Mouse (Mus musculus) heart, adult 9 months (tissue): ENCODE data around the gene Iqschfp.

ENCODE experiments used
- DNase-seq, 2 experiments: peaks; one replicate each; pipeline ENCODE4 v3.0.0; 2022; ENCODE audit warnings: low spot score in 2 of 2

Iqschfp gene

DNA sequence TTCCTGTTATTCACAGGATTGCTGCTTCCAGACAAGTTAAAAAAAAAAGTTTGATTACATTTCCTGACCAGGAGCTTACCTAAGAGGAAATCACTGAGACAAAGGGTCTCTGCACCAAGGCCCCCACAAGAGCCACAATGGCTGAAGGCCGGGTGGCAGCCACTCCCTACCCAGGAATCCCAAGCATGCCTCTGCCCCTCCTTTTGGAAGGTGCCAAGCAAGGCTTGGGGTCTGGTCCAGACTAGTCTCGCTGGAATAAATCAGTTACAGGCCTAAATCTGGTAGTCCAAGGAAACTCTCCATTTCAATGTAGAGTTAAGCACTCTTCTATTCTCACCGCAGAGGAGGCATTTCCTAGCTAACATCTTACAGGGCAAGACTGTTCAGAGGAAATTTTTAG is 600.5 kb downstream of the Iqschfp start:
- DNase-seq: peak; percentile 50 to 70

DNA sequence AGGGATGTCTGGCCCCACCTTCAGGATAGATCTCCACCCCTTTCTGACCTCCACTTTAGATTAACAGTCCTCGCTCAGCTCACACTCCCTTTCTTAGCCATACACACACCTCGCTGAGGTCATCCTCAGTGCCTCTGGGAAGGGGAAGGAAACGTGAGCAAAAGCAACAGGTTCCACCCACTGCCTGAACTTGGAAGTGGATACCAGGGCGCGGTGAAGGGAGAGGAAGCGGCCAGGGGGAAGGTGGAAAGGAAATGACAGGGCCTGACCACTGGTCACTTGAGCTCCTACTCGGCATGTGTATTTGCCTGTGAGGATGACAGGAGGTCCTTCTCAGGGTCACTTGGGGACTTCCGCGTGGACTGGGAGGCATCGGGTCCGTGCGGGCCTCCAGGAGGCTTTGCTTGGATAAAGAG is 601.1 kb downstream of the Iqschfp start:
- peak; percentile 82 to 89 for DNase-seq

DNA sequence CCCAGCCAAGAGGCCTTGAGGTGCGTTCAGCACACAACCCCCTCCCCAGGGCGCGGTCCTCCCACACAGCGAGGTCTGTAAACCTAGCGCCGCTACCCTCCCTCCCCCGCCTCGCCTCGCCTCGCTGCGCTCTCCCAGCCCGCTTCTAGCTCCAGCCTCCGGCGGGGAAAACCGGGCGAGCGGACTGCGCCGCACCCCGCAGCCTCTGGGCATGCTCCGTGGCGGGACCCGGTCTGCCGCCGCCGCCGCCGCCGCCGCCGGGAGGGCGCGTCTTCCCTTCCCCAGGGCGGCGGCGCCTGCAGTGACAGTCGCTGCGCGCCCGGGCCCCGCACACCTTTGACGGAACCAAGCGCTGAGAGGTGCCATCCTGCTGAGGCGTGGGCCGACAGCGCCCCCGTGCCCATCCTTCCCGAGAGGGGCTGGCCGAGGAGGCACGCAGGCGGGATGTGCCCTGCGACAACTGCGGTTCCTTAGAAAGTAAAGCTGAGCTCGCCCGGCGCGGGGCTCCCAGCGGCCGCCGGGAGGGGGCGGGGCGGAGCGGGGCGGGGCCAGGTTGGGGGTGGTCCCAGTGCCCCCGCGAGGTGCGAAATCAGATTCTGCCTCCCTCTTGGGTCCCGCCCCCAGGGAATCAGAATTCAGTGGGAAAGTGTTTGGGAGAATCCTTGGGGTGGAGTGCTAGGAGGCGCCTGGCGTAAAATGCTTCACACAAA is 601.7 kb downstream of the Iqschfp start:
- DNase-seq: peak; percentile 80 to 85

- DNase-seq: peak in 1 of 2 experiments; percentile 37
Measured at GRCm38 (mm10) chr3:68494296-68495095, 602.5 kb downstream of the Iqschfp start.

GRCm38 (mm10) chr3:68495096-68495735 is 603.2 kb downstream of the Iqschfp start:
- peak; percentile 59 to 61 for DNase-seq

- DNase-seq: peak; percentile 19 to 21
Measured at GRCm38 (mm10) chr3:68495736-68496242, 603.8 kb downstream of the Iqschfp start.

DNA sequence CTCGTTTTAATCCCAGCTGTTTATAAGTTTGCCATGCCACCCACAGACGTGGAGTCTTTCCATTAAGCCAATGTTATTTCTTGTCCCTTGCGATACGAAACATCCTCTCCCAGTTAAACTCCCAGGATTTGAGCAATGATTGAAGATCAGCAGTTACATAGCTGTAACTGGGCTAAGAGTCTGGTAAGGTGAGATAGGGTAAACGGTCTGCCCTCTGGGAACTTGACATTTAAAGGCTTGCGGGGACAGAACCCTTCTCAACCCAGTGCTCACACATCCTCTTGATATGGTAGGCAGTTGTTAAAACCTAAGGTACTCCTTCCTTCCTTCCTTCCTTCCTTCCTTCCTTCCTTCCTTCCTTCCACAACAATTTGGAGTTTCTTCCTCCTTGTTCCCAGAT is 604.5 kb downstream of the Iqschfp start:
- no peak for DNase-seq

DNA sequence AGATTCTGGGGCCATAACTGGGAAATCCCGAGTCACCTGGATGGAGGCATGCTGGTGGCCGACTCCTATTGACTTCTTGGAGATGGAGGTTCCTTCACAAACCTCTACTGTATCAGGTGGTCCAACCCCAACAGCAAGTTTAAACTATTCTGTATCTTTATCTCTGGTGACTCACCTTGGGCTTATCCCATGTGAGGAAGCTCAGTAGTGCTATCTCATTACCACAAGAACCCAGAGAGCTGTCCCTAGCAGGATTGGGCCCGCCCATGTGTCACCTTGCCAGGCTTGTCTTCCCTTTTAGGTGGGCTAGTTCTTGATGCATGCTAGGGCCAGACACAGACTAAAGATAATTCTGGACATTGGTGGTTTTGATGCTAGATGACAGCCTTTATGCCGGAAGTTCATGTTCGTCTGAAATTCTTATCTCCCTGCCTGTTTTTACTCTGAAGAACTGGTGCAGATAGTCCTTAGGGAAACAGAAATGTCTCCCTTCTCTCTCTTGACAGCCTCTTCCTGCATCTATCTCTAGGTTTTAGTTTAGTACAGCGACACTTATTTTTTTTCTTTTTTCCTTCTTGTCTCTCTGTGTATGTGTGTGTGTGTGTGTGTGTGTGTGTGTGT is 607.6 kb downstream of the Iqschfp start:
- DNase-seq: no peak

DNA sequence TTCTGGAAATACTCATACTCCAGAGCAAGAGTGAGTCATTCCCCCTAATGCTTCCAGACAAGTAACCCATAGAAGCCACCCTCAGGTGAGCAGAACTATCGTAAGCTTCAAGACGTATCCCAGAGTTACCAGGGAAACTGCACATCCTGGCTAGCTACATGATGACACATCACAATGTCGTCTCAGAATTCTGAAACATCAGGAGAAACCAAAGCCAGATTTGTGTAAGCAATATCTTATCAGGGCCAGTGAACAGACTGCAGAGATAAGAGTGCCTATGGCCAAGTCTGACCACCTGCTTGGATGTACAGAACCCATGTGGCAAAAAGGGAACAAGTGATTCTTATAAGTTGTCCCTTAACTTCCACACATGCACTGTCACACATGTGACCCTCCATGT is 612.8 kb downstream of the Iqschfp start:
- DNase-seq: no peak

GRCm38 (mm10) chr3:68506769-68507318 is 614.8 kb downstream of the Iqschfp start:
- peak; percentile 29 to 50 for DNase-seq

DNA sequence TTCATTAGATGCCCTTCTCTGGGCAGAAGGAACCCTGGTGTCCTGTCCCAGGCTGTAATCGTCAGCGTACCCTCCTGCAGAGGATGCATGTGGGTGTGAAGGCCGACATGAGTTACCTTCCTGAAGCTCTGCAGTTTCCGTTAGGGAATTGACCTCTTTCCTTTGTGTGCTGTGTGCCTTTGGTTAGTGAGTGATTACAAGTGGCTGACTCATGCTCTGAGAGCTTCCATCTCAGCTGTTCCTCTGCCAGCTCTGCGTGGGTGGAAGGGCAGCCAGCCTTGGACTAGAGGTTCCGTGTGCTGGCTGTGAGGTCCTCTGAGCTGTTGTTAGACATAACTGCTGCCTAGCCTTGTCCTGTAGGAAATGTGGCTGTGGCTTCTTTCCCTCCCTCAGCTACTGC is 616.6 kb downstream of the Iqschfp start:
- peak; percentile 80 to 85 for DNase-seq

- DNase-seq: no peak
Measured at GRCm38 (mm10) chr3:68510872-68511271, 618.8 kb downstream of the Iqschfp start.

GRCm38 (mm10) chr3:68511744-68512143 is 619.7 kb downstream of the Iqschfp start:
- DNase-seq: no peak

- no peak for DNase-seq
Measured at GRCm38 (mm10) chr3:68512327-68512726, 620.3 kb downstream of the Iqschfp start.

DNA sequence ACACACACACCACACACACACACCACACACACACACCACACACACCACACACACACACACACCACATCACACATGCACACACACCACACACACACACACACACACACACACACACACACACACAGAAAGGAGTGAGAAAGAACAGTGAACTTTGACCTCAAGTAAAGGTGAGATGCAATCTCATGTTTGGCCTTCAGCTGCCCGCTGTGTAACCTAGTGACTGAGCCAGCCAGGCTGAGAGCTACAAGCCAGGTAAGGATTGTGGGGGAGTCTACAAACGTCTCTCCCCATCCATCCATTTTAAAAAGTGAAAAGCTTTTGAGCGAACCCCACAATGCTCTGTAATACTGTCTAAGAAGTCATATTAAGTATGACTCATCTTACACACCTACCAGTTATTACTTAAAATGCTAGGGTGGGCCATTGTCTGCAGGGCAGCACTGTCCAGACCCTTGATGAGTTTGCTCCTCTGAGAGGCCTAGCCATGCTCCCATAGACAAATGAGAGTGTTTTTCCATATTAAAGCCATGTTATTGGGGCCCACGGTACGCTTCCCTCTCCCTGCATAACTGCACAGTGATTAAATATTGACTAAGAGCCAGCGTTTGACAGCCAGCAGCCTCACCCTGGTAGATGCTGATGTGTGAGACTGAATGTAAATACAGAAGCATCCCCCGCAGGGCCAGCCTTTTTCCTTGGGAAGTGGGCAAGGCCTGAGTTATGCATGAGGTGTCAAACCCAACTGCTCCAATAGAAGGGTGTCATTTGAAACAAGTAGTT is 621.5 kb downstream of the Iqschfp start:
- no peak for DNase-seq

DNA sequence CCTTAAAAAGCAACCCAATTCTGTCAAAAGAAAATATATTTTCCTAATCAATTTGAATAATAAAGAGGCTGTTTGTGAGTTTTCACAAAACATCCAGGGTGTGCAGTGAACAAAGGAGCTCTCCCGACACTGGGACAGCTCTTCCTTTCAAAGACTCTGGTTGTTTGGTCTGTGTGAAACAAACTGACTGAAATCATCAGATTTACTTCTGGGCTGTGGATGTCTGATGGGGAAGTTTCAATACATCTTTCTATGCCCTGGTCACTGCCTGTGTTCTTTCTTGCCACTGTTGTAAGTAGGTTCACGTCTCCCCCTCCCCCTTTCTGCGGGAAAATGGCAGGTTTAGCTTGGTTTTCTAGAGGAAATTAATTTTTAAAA is 622.1 kb downstream of the Iqschfp start:
- DNase-seq: no peak

DNA sequence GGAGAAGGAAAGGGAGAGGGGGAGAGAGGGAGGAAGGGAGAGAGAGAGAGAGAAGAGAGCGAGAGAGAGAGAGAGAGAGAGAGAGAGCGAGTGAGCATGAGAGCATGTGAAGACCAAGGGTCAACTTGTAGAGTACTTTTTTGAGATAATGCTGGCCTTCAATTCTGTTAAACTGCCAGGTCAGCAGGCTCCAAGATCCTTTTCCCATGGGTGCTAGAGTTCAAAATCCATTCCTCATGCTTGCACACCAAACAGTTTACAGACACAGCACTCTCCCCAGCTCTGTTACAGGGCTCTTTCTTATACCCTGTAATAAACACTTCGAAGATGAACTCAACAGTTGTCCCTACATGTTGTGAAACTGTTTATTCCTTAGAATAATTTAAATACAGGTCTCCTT is 622.7 kb downstream of the Iqschfp start:
- DNase-seq: no peak

GRCm38 (mm10) chr3:68516393-68517081 is 624.5 kb downstream of the Iqschfp start:
- DNase-seq: no peak

GRCm38 (mm10) chr3:68517236-68517635 is 625.2 kb downstream of the Iqschfp start:
- DNase-seq: no peak

DNA sequence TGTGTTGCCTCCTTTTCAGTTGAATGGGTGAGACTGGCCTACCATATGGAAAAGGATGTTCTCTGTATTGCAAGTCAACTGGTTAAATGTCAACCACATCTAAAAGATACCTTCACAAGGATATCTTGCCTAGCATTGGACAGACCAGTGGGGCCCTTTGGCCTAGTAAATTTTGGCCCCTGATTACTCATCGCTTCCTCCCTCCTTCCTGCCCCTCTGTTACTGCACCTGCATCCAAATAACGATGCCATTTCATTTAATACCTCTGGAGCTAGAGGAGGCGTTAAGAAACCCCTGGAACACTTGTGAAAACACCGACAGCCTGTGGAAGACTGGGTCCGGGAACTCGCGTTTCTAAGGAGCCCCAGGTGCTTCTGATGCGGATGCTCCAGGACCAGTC is 626.0 kb downstream of the Iqschfp start:
- no peak for DNase-seq
